Mouse (Mus musculus) layer of hippocampus, adult 18-20 months (tissue): Measurements from ENCODE around the gene Rwdd1. TPM values are rescaled to one million over a fixed set of nuclear protein-coding genes. Genes with fewer than 3 reads are reported as not detected.

ENCODE experiments used
- total RNA-seq, 2 experiments: library from RNA; stranded (reverse); gene quantifications; 2 replicates each; pipeline ENCODE4 v1.2.3; 2021

Rwdd1 gene
- total RNA-seq, 2 experiments from 2014 or later: 101 to 103 TPM

Other genes starting within 250 kb of the Rwdd1 start
- 1 to 10 TPM in 1 of 2 experiments, under 1 TPM in 1; 0.36 to 1.2 TPM for gene Sult3a2, start 232.9 kb downstream of the Rwdd1 start, total RNA-seq
- not detected for gene Sult3a1, start 161.9 kb downstream of the Rwdd1 start, total RNA-seq
- gene Rsph4a, start 114.5 kb downstream of the Rwdd1 start, total RNA-seq: 1 to 10 TPM; 5.1 to 5.5 TPM
- gene Zup1, start 68.4 kb downstream of the Rwdd1 start, total RNA-seq: 10 to 100 TPM; 13.7 to 15.3 TPM
- under 1 TPM in 1 of 2 experiments, not detected in 1; 0.64 TPM for gene Trappc3l, start 18.0 kb upstream of the Rwdd1 start, total RNA-seq
- gene Calhm4, start 24.7 kb upstream of the Rwdd1 start, total RNA-seq: not detected
- 1 to 10 TPM; 4.0 to 4.1 TPM for gene Calhm5, start 76.9 kb upstream of the Rwdd1 start, total RNA-seq
- gene Calhm6, start 108.4 kb upstream of the Rwdd1 start, total RNA-seq: not detected
- gene Dse, start 188.1 kb upstream of the Rwdd1 start, total RNA-seq: 1 to 10 TPM; 4.9 to 5.6 TPM